Mouse (Mus musculus) leukemia stem cell, adult 10-12 weeks (primary cell): Measurements from ENCODE around the gene Krtap28-10. TPM values are rescaled to one million over a fixed set of nuclear protein-coding genes. Genes with fewer than 3 reads are reported as not detected.

ENCODE experiments used
- polyA plus RNA-seq: library from polyadenylated mRNA; stranded (reverse); fragments of >175 nt; gene quantifications from 2 replicates; pipeline ENCODE4 v1.2.3, GENCODE M21; 2012; ENCODE audit warnings: low replicate concordance

The Krtap28-10 gene
- polyA plus RNA-seq = not detected in 2 replicates

DNA sequence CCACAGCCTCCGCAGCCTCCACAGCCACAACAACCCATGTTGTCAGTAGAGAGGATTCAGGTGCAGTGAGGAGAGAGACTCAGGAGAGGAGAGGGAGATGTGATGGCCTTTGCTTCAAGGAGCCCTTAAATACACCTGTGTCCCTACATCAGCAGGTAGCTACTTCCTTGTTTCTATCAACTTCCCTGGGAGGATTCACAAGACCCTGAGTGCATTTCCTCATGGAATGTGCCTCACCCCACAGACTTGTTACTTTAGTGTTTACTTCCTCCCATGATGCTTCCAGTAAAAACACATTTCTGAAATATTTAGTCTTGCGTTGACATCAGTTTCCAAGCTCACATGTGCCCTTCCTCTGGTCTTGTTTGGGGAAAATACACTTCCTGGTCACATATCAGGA, at the start of gene Krtap28-10:
TSS of gene Krtap28-10 (minus strand) at position 101 of the 400 bp plus-strand sequence.

DNA sequence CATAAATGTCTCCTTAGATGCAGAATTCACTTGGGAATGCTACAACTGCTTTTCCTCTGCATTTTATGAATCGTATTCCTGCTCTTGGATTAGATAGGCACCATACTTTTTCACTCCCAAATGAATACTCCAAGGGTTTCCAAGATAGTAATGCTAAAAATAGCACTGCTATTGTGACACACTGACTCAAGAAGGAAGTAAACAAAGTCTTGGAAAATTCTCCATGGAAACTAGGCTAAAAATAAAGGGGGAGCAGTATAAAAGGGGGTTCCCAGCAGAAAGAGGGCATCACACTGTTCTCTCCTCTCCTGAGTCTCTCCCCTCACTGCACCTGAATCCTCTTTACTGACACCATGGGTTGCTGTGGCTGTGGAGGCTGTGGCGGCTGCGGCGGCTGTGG, 18.4 kb upstream of the Krtap28-10 start, which contains the start of gene Krtap28-13:
TSS of gene Krtap28-13 (plus strand) at position 288 of the 400 bp plus-strand sequence.

DNA sequence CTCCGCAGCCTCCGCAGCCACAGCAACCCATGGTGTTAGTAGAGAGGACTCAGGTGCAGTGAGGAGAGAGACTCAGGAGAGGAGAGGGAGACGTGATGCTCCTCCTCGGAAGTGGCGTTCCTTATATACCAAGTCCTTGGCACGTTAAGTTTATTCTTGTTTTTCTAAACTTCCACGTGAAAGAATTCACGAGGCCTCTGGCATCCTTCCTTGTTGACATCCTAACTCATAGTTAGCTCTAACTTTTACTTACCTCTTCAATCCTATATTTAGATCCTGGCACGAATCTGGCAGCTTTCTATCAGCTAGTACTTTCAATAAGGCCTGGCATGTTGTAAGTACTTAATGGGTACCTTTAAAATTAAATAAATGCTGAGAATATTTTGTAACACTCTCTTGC, 17.0 kb upstream of the Krtap28-10 start, which contains the start of gene A030005K14Rik:
TSS of gene A030005K14Rik (minus strand) at position 101 of the 400 bp plus-strand sequence.

DNA sequence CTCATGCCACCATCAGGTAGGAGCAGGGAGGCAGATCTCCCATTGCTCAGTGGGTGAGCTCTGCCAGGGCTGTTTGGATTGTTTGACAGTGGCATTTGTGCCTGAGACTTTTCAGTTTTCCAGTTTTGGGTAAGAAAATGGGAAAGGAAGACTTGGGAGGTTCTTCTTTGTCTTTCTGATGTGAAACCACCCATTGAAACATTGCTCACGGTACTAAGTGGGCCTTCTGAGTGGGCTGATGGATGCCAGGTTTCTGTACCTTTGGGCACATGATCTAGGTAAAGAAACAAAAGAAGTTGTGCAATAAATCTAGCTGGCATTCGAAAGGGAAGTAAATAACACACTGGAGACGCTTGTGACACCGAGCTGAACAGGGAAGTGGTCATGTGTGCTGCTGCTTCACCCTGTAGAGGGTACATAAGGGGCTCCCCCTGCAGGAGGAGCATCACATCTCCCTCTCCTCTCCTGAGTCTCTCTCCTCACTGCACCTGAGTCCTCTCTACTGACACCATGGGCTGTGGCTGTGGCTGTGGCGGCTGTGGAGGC, 2.7 kb upstream of the Krtap28-10 start, which contains the start of gene Gm47969:
TSS of gene Gm47969 (plus strand) at position 51 of the 546 bp plus-strand sequence.

DNA sequence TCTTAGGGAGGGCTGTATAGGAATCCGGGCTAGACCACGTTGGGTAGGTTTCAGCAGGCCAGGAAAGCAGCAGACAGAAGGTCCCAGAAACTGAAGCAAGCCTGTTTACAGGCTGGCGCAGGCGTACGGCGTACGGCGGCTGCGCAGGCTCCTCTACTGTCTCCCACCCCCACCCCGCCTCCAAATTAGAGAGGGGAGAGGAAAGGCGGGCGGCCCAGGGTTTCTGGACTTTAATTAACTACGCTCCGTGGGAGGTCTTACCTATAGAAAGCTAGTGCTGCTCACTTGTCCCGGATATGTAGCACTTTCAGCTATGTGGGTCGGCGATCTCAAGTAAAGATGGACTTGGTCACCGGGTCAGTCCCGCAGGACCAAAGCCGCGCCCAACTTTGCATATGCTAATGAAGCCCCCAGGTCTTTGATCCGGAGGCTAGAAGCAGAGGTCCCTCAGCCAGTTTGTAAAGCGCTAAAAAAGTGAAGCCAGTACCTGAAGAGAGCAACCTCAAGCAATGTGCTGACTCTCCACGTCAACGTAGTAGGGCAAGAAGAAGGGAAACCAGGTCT, 4.1 kb downstream of the Krtap28-10 start, which contains the start of gene Slc19a3:
TSS of gene Slc19a3 (minus strand) at position 340 of the 564 bp plus-strand sequence.

DNA sequence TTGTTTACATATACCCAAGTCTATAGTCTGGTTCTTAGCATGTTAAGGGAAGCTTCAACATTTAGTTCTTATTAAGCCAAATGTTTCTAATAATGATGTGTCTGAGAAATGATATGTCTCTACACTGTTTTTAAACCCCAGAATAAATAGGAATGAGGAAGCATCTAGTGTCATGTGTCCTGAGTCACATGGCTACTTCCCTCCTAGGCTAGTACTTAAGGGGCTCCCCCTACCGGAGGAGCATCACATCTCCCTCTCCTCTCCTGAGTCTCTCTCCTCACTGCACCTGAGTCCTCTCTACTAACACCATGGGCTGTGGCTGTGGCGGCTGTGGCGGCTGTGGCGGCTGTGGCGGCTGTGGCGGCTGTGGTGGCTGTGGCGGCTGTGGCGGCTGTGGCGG, 42.0 kb downstream of the Krtap28-10 start, which contains the start of gene Gm47959:
TSS of gene Gm47959 (plus strand) at position 243 of the 400 bp plus-strand sequence.

Other genes with a start within 250 kb of the Krtap28-10 start
- 12.8 and 21.1 TPM in 2 replicates for gene Agfg1, start 203.0 kb downstream of the Krtap28-10 start, polyA plus RNA-seq
- 0.24 and 0.71 TPM in 2 replicates for gene A030005L19Rik, start 129.2 kb downstream of the Krtap28-10 start, polyA plus RNA-seq
- gene A030014E15Rik, start 117.6 kb downstream of the Krtap28-10 start, polyA plus RNA-seq = not detected in 2 replicates
- not detected in 2 replicates for gene Gm6217, start 111.1 kb downstream of the Krtap28-10 start, polyA plus RNA-seq
- gene A030003K21Rik, start 99.1 kb downstream of the Krtap28-10 start, polyA plus RNA-seq = not detected in 2 replicates
- gene Gm7544, start 86.5 kb downstream of the Krtap28-10 start, polyA plus RNA-seq = not detected in 2 replicates
- gene Gm47955, start 82.2 kb downstream of the Krtap28-10 start, polyA plus RNA-seq = not detected in 2 replicates
- not detected in 2 replicates for gene Gm47959, start 41.9 kb downstream of the Krtap28-10 start, polyA plus RNA-seq
- 0.09 TPM in 1 of 2 replicates, not detected in the other for gene Slc19a3, start 4.0 kb downstream of the Krtap28-10 start, polyA plus RNA-seq
- gene Gm47969, start 2.5 kb upstream of the Krtap28-10 start, polyA plus RNA-seq = not detected in 2 replicates
- gene A030005K14Rik, start 16.9 kb upstream of the Krtap28-10 start, polyA plus RNA-seq = not detected in 2 replicates
- gene Krtap28-13, start 18.4 kb upstream of the Krtap28-10 start, polyA plus RNA-seq = not detected in 2 replicates
- gene Ccl20, start 74.3 kb upstream of the Krtap28-10 start, polyA plus RNA-seq = not detected in 2 replicates
- gene Daw1, start 117.3 kb upstream of the Krtap28-10 start, polyA plus RNA-seq = not detected in 2 replicates